Mouse (Mus musculus) megakaryocyte-erythroid progenitor cell, adult 5-6 weeks (primary cell): ENCODE measurements at regions not wholly inside any gene's neighbourhood (a gene's known extent, or its start where the extent isn't known, plus 50 kb on each side); places are given as distances from the start of the nearest gene placed in this dataset.

Experiments
- ATAC-seq: replicated peaks from 2 replicates; pipeline ENCODE4 v1.8.0; 2016; ENCODE audit warnings: mild to moderate bottlenecking, inconsistent platforms; ENCODE audit not compliant: severe bottlenecking, poor library complexity, low FRiP score, low TSS enrichment

DNA sequence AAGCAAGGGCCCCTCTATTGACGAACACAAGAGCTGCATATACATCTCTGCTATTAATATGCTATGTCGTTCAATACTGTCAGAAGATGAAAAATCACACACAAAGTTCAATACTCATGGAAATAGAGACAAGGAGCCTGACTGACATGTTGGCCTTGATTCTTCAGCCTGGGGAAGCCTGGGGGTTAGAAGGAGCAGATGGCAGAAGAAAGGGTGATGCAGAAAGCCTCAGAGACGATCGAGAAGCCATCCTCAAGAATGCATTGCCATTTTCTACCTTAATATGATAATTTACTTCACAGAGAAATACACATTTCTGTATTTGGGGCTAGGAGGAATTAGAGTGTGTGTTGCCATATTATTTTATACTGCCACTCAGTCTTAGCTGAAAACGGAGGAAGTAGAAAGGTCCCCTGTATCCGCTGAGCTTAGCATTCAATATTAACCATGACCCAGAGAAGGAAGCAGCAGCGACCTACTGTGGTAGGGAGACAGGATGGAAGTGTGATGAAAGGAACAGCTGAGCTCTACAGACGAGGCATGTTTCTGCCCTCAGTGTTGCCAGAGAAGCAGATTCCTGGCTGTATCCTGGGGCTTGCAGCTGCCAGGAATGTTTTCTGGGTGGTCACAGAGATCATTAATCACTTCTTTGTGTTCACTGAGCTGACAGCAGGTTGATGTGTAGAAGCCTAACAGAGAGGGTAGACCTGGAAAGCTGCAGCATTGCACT, 105.2 kb downstream of the Lrig3 start:
- ATAC-seq: no peak

- no peak for ATAC-seq
These were observed 105.7 kb downstream of the Lrig3 start for GRCm38 (mm10) chr10:126071714-126072057.

DNA sequence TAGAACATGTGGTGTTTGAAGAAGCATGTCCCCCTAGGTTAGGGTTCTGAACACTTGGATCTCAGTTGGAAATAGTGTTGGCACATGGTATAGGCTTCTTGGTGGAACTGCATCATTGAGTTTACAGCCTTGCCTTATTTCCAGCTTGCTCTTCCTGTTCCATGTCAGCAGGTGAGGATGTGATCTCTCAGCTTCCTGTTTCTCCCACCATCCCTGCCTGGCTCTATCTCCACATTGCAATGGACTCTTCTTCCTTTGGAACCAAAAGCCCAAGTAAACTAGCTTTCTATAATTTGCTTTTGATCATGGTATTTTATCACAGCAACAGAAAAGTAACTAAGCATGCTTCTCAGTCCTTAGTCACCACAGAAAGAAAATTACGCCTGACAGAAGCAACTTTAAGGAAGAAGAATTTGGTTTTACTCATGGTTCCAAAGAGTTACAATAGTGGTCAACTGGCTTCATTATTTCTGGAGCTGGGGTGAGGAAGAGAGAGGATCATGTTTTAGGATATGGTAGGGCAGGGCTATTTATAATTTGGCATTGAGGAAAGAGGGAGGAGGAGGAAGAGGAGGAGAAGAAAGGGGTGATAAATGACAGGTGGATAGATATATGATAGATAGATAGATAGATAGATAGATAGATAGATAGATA, 111.5 kb downstream of the Lrig3 start:
- peak; percentile 68 for ATAC-seq

DNA sequence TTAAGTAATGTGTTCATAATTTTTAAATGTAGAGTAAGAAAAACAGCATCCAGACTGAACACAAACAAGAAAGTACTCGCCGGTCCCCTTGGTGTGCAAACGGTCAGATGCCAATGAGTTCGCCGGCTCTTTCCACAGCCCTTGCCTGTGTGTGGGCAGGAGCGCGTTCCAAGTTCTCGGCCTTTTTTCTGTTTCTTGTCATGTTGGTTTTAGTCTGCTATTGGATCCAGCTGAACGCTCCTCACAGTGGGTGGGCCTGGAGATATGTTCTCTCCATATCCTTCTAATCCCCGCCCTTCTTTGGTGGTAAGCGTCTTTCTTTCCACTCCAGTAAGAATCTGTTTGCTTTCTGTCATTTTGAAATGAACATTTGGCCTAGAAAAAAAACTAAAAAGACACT, 116.6 kb downstream of the Lrig3 start:
- no peak for ATAC-seq

GRCm38 (mm10) chr10:126086684-126087083, 120.7 kb downstream of the Lrig3 start:
- ATAC-seq: no peak

DNA sequence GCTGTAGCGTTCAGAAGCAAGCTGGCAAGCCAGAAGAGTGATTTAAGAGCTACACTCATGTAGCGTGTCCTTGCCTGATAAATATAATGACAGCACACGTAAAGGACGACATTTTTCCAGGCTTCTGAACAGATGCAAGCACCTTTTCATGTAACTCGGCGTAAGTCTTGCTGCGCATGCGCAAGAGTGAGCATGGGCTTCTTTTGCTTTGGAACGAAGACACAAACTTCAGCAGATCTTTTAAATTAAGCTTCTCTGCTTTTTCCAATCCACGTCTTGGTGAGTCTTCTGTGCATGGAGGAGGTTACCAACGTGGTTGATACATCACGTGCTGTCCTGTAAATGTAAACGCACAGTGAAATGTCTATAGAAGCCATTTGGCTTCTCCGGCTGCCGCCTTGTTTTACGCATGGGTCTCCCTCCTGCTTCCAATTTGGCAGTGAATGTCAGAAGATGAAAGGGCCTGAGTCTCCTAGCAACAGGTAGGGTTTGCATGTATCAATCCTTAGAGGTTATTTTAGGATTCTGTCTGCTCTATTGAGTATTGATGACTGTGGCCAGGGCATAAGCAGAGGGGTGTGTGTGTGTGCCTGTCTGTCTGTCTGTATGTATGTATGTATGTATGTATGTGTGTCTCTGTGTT, 128.4 kb downstream of the Lrig3 start:
- ATAC-seq: no peak

DNA sequence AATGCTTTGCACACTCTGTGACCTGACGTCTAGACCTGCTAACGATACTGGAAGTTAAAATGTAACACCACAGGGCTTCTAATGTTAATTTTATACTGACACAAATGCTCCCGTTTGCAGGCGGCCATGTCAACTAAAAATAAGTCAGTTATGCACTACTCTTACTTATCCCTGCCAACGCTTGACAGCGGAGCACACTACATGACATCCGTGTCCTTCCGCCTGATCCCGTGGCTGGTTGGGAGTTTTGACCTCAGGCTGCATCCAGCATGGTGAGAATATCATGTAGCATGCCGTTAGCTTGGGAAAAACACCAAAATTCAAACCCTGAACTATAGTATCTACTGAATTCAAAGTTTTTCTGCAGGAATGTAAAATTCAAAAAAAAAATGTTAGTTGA, 131.9 kb downstream of the Lrig3 start:
- ATAC-seq: no peak

DNA sequence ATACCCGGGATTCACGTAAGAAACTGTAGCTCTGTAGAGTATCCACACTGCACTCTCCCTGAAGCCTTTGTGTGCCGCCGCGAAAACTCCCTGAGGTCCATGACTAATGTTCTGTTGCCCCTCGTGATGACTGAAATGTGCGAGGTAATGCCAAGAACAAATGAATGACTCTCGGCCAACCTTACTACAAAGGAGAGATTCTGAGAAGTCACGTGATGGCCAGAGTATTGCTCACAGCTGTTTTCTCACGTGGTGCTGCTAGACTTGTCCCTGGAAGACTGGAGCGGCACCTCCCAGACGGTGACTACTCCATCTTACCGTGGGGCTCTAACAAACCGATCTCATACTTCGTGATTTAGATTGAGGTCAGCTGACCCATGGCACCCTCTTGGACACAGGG, 136.9 kb downstream of the Lrig3 start:
- no peak for ATAC-seq

- no peak for ATAC-seq
These were observed 147.1 kb downstream of the Lrig3 start for GRCm38 (mm10) chr10:126113106-126113505.

DNA sequence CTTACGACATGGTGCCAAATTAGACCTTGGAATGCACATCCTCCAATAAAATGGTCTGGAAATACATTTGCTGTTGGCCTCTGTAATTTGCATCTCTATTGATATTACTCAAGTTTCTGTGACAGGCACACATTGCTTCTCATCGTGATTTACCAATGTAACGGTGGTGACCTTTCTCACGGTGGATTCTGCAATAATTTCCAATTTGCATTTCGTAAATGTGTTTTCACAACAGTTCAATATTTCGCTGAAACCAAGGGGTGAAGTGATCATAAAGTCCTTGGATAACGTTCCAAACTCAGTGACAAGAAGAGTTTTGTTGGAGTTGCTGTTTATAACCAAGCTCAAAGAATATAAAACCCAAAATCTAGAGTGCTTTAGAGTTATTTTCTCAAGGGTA, 149.4 kb downstream of the Lrig3 start:
- ATAC-seq: no peak

DNA sequence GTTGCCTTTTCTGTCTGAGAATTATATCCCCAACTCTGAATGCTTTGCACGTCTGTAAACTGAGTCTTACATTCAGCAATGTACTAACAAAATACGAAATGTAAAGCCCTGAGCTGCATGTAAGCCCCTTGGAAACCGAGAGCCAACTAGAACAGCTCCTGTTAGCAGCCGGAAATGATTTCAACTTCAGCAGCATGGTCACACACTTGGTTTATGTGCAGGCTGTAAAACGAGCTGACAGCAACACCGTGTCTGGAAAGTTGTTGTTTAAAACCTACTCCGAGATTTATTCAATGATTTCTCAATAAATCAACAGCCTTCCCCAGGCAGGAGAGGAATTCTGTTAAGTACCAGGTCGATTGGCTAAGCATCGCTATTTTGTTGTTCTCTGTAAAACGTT, 155.7 kb downstream of the Lrig3 start:
- ATAC-seq: no peak

DNA sequence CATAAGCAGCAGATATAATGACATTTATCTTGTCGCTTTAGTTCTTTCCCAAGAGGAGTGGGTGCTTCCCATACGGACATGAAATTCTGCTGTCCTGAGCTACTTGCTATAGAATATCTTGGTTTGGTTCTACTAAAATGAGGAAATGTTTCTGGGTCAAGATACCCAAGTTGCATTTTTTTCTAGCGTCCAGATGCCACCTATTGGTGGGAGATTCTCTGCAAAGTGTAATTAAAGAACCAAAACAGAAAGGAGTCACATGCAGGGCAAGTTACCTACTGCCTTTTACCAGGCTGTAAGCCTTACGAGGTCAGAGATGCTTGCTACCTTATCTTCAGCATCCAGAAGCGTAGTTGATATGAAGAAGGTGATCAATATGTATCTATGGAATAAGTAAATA, 156.5 kb downstream of the Lrig3 start:
- no peak for ATAC-seq

GRCm38 (mm10) chr10:126133188-126133587, 167.2 kb downstream of the Lrig3 start:
- no peak for ATAC-seq

DNA sequence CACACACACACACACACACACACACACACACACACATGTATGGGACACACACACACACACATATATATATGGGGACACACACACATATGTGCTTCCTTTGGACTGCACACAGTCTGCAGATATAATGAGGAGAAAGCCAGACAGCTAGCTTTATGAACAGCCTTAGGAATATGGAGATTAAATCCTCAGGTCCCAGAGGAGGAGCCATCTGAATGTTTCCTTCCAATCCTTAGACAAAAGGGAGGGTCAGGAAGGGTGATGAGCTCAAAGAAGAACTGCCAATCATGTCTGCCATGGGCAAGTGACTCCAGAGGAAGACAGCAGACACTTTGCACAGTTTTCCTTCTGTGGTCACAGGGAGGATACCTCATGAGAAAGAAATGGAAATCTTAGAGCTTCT, 168.0 kb downstream of the Lrig3 start:
- no peak for ATAC-seq

DNA sequence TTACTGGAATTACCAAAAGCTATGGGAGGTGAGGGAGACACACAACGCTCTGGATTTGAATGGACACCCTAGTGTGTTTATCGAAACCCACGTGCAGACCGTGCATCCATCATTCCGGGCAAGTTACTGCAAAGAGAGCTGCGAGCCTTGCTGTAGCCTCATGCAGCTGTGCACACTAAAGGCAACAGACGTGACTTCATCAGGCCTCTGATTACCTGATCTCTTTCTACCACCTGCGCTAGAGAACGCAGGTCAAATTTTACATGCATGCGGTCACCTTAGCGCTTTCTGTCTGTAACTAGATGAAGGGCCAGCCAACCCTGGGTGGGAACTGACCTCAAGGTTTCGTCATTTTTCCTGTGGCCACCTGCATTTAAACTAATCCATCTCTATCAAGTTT, 172.6 kb downstream of the Lrig3 start:
- no peak for ATAC-seq

DNA sequence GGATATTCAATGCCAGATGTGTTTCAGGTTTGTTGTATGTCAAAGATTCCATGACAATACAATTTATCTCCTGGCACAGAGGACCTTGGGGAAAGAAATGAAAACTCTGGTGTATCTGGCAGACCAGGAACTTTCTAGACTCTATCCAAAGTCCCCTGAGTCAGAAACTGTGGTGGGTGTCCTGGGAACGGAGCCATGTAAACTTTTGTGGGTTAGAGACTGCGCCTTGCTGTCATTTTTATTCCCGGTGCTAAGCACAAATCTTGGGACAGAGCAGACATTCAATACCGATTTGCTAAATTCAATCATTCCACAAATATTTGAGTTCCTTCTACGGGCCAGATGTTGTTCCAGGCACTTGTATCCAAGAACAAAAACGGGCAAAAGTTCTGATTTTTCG, 175.6 kb downstream of the Lrig3 start:
- ATAC-seq: no peak

DNA sequence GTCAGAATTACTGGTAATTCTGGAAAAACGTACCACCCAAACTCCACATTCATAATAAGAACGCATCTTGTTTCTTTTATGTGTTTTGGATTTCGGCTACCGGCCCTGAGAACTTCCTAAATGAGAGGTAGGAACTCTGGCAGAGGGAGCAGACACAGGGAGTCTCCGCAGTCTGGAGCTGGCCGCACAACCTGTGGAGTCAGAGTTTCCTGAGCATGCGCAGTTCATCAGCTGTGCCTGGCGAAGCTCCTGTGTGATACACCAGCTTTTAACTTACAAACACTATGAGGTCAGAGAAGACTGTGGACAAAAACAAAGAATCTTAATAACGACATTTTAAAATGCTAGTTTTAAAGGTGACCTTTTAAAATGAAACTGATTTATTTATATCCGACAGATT, 177.9 kb downstream of the Lrig3 start:
- ATAC-seq: no peak

- no peak for ATAC-seq
These were observed 178.7 kb downstream of the Lrig3 start for GRCm38 (mm10) chr10:126144609-126145202.

GRCm38 (mm10) chr10:126157300-126157699, 191.3 kb downstream of the Lrig3 start:
- no peak for ATAC-seq

GRCm38 (mm10) chr10:126165215-126165614, 199.2 kb downstream of the Lrig3 start:
- ATAC-seq: no peak
